Mouse (Mus musculus): Measurements from ENCODE around the gene Osbpl3.

- TF ChIP-seq POLR2A (IDR thresholded peaks at IDR 0.05; ENCODE audit: borderline replicate concordance, low read depth, low read length) = no peak
- no peak for TF ChIP-seq CTCF (IDR thresholded peaks at IDR 0.05; ENCODE audit: low read depth, low read length)
These were observed 83.2 kb downstream of the Osbpl3 start for GRCm38 (mm10) chr6:50372516-50373424.
